Mouse (Mus musculus) ES-Bruce4 (cell line): ENCODE measurements around the gene Hoxc9.

Experiments used
- CTCF ChIP-seq: IDR thresholded peaks from one replicate; pipeline ENCODE4 v1.8.1; 2011; ENCODE audit warnings: low read depth, low read length
- EP300 ChIP-seq: IDR thresholded peaks from 2 replicates; pipeline ENCODE4 v1.6.1; 2011; ENCODE audit warnings: low read depth, low read length; ENCODE audit not compliant: insufficient read depth
- POLR2A ChIP-seq: IDR thresholded peaks from one replicate; pipeline ENCODE4 v1.8.1; 2011; ENCODE audit warnings: low read length; ENCODE audit not compliant: insufficient read depth

DNA sequence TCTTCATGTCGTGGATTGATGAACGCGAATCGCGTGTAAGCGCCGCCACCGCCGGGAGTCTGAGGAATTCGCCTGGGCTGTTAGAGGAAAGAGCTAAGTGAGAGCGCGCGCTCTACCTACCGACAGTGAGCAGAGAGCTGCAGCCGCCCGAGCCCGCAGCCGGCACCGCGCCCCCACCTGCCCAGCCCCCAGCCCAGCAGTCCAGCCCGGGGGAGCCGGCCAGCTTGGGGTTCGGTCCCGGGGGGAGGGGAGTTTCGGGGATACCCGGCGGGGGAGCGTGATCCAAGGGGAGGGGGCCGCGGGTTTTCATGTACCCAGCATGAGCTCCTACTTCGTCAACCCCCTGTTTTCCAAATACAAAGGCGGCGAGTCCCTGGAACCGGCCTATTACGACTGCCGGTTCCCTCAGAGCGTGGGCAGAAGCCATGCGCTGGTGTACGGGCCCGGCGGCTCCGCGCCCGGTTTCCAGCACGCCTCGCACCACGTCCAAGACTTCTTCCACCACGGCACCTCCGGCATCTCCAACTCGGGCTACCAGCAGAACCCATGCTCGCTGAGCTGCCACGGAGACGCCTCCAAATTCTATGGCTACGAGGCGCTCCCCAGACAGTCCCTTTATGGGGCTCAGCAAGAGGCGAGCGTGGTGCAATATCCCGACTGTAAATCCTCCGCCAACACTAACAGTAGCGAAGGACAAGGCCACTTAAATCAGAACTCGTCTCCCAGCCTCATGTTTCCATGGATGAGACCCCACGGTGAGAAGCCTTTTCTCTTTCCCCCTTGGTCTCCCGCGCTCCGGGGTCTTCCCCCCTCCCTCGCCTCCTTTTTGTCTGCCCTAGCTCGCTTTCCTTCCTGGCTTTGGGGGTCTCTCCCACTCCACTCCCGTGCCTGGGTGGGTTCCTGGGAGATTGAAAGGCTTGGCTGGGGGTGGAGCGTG is 14.5 kb downstream of the Hoxc9 start, which contains the start of gene Hoxc8:
- no peak for TF ChIP-seq EP300
- TF ChIP-seq CTCF = no peak
- no peak for TF ChIP-seq POLR2A
